Mouse (Mus musculus) CH12.LX (cell line): Measurements from ENCODE around the gene Ccdc65.

Experiments
- CHD1 ChIP-seq: IDR thresholded peaks from 2 replicates; pipeline ENCODE4 v1.6.1; 2012; ENCODE audit warnings: low read depth, low read length, improper control_type of control experiment, inconsistent platforms
- CTCF ChIP-seq, 2 experiments: IDR thresholded peaks in 1 of 2; conservative IDR thresholded peaks in 1 of 2; 2 replicates each; pipeline ENCODE4 v1.5.1; 2011 to 2012; ENCODE audit warnings: low read depth in 2 of 2, low read length in 2 of 2, improper control_type of control experiment in 1 of 2, inconsistent platforms in 1 of 2, mild to moderate bottlenecking in 1 of 2, moderate library complexity in 1 of 2
- POLR2A ChIP-seq: IDR thresholded peaks from 2 replicates; pipeline ENCODE4 v1.6.1; 2011; ENCODE audit warnings: low read depth, mild to moderate bottlenecking, improper control_type of control experiment, low read length
- RAD21 ChIP-seq: IDR thresholded peaks from 2 replicates; pipeline ENCODE4 v1.6.1; 2011; ENCODE audit warnings: low read depth, mild to moderate bottlenecking, low read length, improper control_type of control experiment, moderate library complexity

DNA sequence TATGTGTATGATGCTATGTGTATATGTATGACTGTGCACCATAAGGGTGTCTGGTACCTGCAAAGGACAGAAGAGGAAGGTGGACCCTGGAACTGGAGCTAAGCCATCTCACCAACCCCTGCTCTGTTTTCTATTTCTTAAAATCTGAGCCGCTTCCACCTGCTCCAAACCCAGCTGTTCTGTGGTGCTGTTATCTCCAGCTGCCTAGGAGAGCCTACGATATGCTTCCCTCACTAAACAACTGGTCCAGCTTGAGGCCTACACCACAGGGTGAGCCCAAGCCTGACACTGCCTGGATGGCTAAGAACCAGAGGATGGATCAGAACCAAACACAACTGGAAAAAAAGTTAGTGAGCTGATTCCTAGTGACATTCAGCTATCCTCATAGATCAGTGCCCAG lies 46.1 kb downstream of the Ccdc65 start:
- TF ChIP-seq POLR2A (no peak), RAD21 (no peak), CHD1 (no peak), CTCF (conservative IDR thresholded peaks at IDR 0.05 in 1 of 2, IDR thresholded peaks at IDR 0.05 in 1 of 2; ENCODE audit: low read depth in 2 of 2, low read length in 2 of 2) (no peak)
